Mouse (Mus musculus): ENCODE results near the gene Cdc14a. TPM values are rescaled to one million over a fixed set of nuclear protein-coding genes. Genes with fewer than 3 reads are reported as not detected.

Gene Cdc14a
- polyA plus RNA-seq, 1 experiment from 2014 or later = 17.7 TPM

DNA sequence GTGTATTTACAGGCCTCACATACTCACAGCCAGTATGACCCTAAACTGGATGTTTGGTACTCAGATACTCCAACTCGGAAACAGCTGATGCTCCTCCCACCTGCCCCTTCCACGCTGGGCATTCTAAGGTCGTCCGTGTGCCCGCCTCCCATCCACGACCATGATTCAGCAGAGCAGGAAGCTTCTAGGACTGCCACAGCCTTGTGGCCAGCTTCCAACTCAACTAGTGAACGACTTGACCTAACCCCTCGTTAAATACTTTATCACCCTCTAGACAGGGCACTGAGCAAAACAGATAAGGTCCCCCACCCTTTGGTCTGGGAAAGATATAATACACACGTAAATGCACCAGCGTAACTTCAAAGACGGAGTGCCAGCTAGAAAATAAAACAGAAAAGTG is 35.0 kb downstream of the Cdc14a start:
- Histone ChIP-seq H3K4me2 (replicated peaks) (no peak overlapping the region), H3K9me3 (no peaks in the 10 kb centered on the region), H3K36me3 (peaks cover 26% of the 10 kb centered on the region), H3K4me1 (no peaks in the 10 kb centered on the region), H3K9ac (replicated peaks) (no peak overlapping the region), H3K4me3 (no peak overlapping the region), H3K27ac (replicated peaks) (no peak overlapping the region), H3K27me3 (no peaks in the 10 kb centered on the region)
- ATAC-seq (ENCODE audit: low FRiP score, low read depth) = no peak
- 89% methylated on average over 11 of the region's 11 CpGs for WGBS

DNA sequence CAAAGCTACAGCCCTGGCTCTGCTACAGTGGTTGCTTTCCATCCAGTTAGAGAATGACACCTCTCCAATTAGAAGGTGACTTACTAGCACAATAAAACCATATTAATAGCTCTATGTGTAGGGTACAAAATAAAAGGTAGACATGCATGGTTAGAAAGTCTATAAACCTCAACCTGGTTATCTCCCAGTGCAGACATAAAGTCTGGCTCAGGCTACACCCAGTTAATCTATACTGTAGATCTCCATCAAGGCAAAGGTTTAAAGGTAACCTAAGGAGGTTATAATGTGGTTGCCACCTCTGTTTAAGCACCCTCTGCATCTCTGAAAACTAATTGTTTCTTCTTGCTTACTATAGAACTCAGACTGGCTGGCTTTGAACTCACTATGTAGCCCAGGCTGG is 36.9 kb downstream of the Cdc14a start:
- no peak overlapping the region for H3K4me3 ChIP-seq
- H3K36me3 ChIP-seq = peaks cover 18% of the 10 kb centered on the region
- no peak for ATAC-seq (ENCODE audit: low FRiP score, low read depth)
- no peak overlapping the region for H3K27ac ChIP-seq (replicated peaks)
- H3K4me1 ChIP-seq = no peaks in the 10 kb centered on the region
- H3K9me3 ChIP-seq = no peaks in the 10 kb centered on the region
- no peaks in the 10 kb centered on the region for H3K27me3 ChIP-seq
- no peak overlapping the region for H3K4me2 ChIP-seq (replicated peaks)
- no peak overlapping the region for H3K9ac ChIP-seq (replicated peaks)

DNA sequence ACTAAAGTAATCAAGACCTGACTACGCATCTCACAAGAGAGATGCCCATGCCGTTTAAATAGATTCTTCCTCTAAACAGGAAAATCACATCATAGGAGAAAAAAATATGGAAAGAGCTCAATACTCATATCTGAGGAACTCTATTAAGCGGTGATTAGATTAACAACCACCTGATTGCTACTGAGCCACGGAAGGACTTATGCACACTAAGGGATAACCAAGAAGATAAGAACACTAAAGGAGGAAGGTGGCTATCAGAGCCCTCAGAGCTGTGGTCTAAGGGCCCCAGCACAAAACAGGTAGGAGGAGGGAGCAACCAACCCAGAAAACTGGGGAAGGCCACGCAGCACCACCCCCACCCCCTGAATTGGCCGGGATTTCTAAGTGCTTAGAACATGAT is 37.5 kb downstream of the Cdc14a start:
- WGBS = 95% methylated on average over 6 of the region's 6 CpGs
- H3K4me1 ChIP-seq = no peaks in the 10 kb centered on the region

DNA sequence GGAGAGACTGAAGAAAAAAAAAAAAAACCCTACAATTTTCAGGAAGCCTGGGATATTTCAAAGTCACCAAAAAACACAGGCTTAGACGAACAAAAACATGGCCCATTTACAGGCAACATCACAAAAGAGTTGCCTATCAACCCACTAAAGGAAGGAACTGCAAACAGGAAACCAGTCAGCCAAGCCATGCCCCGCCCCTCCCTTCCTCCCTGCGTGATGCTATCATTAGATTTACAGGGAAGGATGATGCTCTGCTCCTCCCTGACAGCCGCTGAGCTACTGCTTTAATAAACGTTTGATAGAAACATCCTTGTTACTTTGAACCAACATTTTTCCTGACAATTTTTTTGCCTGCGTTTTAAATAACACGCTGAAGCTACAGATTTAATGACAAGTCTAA is 39.5 kb downstream of the Cdc14a start:
- no peak overlapping the region for H3K4me3 ChIP-seq
- H3K27me3 ChIP-seq = no peaks in the 10 kb centered on the region
- no peak overlapping the region for H3K9ac ChIP-seq (replicated peaks)
- no peaks in the 10 kb centered on the region for H3K9me3 ChIP-seq
- ATAC-seq (ENCODE audit: low FRiP score, low read depth) = no peak
- no peaks in the 10 kb centered on the region for H3K4me1 ChIP-seq
- no peak overlapping the region for H3K4me2 ChIP-seq (replicated peaks)
- peaks cover 10% of the 10 kb centered on the region; the same call in 1 of the 2 replicates for H3K36me3 ChIP-seq
- no peak overlapping the region for H3K27ac ChIP-seq (replicated peaks)
- WGBS = 88% methylated on average over 7 of the region's 7 CpGs

More for the DNA sequence above, 37.5 kb downstream of the Cdc14a start:
- H3K9me3 ChIP-seq = no peaks in the 10 kb centered on the region
- no peak overlapping the region for H3K4me3 ChIP-seq
- H3K36me3 ChIP-seq = peaks cover 14% of the 10 kb centered on the region; the same call in 1 of the 2 replicates
- no peaks in the 10 kb centered on the region for H3K27me3 ChIP-seq
- no peak overlapping the region for H3K27ac ChIP-seq (replicated peaks)
- no peak overlapping the region for H3K9ac ChIP-seq (replicated peaks)
- ATAC-seq (ENCODE audit: low FRiP score, low read depth) = no peak
- H3K4me2 ChIP-seq (replicated peaks) = no peak overlapping the region

DNA sequence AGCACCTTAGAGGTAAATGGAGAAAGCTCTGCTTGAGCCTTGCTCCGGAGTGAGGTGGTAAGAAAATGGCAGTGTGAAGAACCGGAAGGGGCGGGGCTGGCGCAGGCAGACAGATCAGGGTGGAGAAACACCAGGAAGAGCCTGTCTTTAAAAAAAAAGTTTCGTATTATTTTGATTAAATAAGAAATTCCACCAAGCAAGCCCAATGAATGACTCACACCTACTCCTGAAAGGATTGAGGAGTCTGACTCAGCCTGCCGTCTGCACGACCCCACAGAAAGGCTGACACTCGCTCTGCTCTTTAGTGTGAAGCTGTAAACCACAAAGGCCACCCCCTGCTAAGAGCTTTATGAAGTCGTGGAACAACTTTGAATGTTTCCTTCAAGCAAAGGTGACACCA is 43.5 kb downstream of the Cdc14a start:
- Histone ChIP-seq H3K4me1 (peaks cover 7% of the 10 kb centered on the region; the same call in 1 of the 2 replicates), H3K27ac (replicated peaks) (no peak overlapping the region), H3K27me3 (no peaks in the 10 kb centered on the region), H3K4me2 (replicated peaks) (no peak overlapping the region), H3K9me3 (no peaks in the 10 kb centered on the region), H3K4me3 (no peak overlapping the region), H3K36me3 (peaks cover 6% of the 10 kb centered on the region; the same call in 1 of the 2 replicates), H3K9ac (replicated peaks) (no peak overlapping the region)
- WGBS = 55% methylated on average over 9 of the region's 9 CpGs
- no peak for ATAC-seq (ENCODE audit: low FRiP score, low read depth)

DNA sequence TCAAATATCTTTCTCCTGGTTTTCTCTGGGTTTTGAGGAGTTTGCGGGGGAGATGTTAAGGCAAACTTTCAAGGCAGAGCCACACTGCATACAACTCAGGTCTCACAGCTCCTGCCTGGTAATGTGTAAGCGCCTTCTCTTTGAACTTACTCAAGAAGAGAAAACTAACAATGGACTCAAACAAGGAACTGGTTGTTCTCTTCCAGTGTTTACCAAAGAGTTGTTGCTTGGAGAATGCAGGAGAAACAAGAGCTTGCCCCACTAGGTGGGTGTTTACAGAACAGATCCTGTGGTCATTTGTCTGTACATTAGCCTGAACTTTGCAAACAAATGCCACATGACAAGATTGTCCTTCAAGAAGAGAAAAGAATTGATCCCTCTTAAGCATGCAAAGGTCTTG is 48.4 kb downstream of the Cdc14a start:
- WGBS = 94% methylated on average over 2 of the region's 2 CpGs

DNA sequence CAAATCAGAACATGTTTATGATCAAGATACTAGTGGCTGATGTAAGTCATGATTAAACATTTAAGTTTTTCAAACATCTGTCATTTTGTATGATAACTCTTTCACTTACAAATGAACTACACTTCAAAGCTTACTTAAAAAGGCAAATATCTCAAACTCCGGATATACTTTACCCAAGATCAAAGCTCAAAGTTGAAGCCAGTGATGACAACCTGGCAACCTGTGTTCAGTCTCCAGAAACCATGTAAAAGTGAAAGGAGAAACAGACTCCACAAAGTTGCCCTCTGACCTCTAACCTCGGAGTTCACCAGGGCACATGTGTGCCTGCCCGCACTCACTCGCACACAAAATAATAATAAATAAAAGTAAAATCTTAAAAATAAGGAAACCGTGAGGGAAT is 49.3 kb downstream of the Cdc14a start:
- ATAC-seq (ENCODE audit: low FRiP score, low read depth) = no peak
- no peak overlapping the region for H3K4me3 ChIP-seq
- H3K9ac ChIP-seq (replicated peaks) = no peak overlapping the region
- no peak overlapping the region for H3K4me2 ChIP-seq (replicated peaks)
- H3K27ac ChIP-seq (replicated peaks) = no peak overlapping the region
- no peaks in the 10 kb centered on the region for H3K9me3 ChIP-seq
- H3K27me3 ChIP-seq = no peaks in the 10 kb centered on the region
- peaks cover 7% of the 10 kb centered on the region; the same call in 1 of the 2 replicates for H3K4me1 ChIP-seq
- WGBS = 88% methylated on average over 5 of the region's 5 CpGs
- H3K36me3 ChIP-seq = 0 out of 2 replicates have a peak, but pooled peaks cover 6% of the 10 kb centered on the region

More for the DNA sequence above, 48.4 kb downstream of the Cdc14a start:
- H3K4me2 ChIP-seq (replicated peaks) = no peak overlapping the region
- ATAC-seq (ENCODE audit: low FRiP score, low read depth) = no peak
- peaks cover 7% of the 10 kb centered on the region; the same call in 1 of the 2 replicates for H3K4me1 ChIP-seq
- H3K9me3 ChIP-seq = no peaks in the 10 kb centered on the region
- H3K27ac ChIP-seq (replicated peaks) = no peak overlapping the region
- peaks cover 6% of the 10 kb centered on the region; the same call in 1 of the 2 replicates for H3K36me3 ChIP-seq
- no peaks in the 10 kb centered on the region for H3K27me3 ChIP-seq
- no peak overlapping the region for H3K9ac ChIP-seq (replicated peaks)
- no peak overlapping the region for H3K4me3 ChIP-seq

DNA sequence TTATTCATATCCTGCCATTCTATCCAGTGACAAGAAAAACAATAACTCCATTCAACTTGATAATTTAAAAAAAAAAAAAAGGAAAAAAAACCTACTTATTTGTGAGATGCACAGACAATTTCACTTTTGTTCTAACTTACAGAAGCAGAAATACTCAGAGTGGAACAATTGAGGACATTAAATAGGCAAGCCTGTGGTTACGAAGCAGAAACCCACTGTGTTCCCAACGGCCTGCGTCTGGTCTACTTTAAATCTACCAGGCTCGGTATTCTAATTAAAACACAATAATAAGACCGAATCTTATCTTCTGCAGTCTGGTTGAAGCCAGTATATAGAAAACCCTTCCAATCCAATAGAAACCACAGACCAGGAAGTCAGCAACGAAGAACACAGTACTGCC is 50.6 kb downstream of the Cdc14a start:
- Histone ChIP-seq H3K4me3 (no peak overlapping the region), H3K36me3 (0 out of 2 replicates have a peak, but pooled peaks cover 6% of the 10 kb centered on the region), H3K4me1 (peaks cover 14% of the 10 kb centered on the region; the same call in 1 of the 2 replicates), H3K27me3 (no peaks in the 10 kb centered on the region), H3K9me3 (no peaks in the 10 kb centered on the region), H3K9ac (replicated peaks) (no peak overlapping the region), H3K4me2 (replicated peaks) (no peak overlapping the region), H3K27ac (replicated peaks) (no peak overlapping the region)
- 88% methylated on average over 6 of the region's 6 CpGs for WGBS
- ATAC-seq (ENCODE audit: low FRiP score, low read depth) = no peak

DNA sequence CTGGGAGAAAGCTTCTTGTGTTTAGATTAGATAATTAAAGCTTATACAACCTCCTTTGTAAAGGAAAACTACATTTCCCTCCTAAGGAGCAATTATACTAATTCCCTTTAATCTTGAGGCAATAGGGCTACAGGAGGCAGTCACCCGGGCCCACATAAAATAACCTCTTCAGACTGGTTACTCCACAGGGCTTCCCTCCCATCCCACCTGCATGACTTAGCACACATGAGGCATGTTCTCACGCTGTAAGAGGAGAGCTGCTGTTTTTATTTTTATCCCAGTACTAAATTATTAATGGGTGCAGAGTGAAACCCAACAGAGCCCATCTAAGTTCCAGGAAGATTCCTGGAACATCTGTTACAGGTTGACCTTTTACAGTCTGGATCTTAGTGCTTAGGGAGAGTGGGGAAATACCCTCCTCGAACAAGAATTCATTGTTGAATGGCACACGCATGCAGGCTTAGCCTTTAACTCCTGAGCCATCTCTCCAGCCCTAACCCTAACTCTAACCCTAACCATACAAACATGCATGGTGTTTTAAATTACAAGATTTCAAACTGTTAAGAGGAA is 54.9 kb downstream of the Cdc14a start:
- H3K4me2 ChIP-seq (replicated peaks) = no peak overlapping the region
- peaks cover 7% of the 10 kb centered on the region; the same call in 1 of the 2 replicates for H3K4me1 ChIP-seq
- WGBS = 25% methylated on average over 4 of the region's 4 CpGs
- H3K9me3 ChIP-seq = no peaks in the 10 kb centered on the region
- H3K27me3 ChIP-seq = no peaks in the 10 kb centered on the region
- ATAC-seq (ENCODE audit: low FRiP score, low read depth) = no peak
- no peak overlapping the region for H3K27ac ChIP-seq (replicated peaks)
- H3K4me3 ChIP-seq = no peak overlapping the region
- H3K36me3 ChIP-seq = peaks cover 7% of the 10 kb centered on the region; the same call in 1 of the 2 replicates
- no peak overlapping the region for H3K9ac ChIP-seq (replicated peaks)

DNA sequence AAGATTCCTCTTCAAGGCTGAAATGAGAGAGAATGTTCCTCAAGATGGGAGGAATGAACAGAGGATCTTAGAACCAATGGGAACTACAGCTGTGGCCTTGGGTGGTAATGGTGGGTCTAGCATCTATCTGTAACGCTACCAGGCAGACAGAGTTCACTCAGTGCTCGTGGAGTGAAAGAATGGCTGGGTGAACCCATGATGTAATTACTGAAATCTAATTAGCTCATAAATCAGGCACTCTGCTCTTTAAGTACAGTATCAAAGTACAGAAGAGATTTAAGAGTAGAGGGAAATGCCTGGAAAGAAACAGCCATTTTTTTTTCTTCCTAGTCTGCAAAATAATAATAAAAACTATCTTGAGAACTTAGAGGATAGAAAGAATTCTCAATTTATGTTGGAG is 57.7 kb downstream of the Cdc14a start:
- Histone ChIP-seq H3K27me3 (no peaks in the 10 kb centered on the region), H3K9ac (replicated peaks) (no peak overlapping the region), H3K4me2 (replicated peaks) (no peak overlapping the region), H3K9me3 (no peaks in the 10 kb centered on the region), H3K4me3 (no peak overlapping the region), H3K4me1 (peaks cover 7% of the 10 kb centered on the region; the same call in 1 of the 2 replicates), H3K27ac (replicated peaks) (no peak overlapping the region), H3K36me3 (peaks cover 7% of the 10 kb centered on the region; the same call in 1 of the 2 replicates)
- WGBS = 96% methylated on average over 2 of the region's 2 CpGs
- no peak for ATAC-seq (ENCODE audit: low FRiP score, low read depth)

DNA sequence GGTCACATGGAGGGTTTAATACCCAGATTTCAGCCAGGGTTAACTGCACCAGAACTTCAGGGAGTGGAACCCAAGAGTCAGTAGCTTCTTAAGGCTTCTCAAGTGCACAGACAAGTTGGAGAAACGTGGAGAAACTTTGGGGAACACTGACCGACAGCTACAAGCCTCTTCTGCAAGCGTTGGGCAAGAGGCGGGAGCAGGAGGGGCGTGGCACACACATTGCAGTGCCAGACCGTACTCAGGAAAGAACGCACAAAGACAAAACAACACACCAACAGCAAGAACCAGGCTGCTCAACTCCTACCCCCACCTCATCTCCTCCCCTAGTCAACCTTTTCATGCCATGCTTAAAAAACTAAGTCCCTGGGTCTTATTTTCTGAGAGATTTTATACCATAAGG is 61.9 kb downstream of the Cdc14a start:
- 85% methylated on average over 7 of the region's 7 CpGs for WGBS
- Histone ChIP-seq H3K36me3 (peaks cover 7% of the 10 kb centered on the region; the same call in 1 of the 2 replicates), H3K27ac (replicated peaks) (no peak overlapping the region), H3K9ac (replicated peaks) (no peak overlapping the region), H3K4me3 (no peak overlapping the region), H3K4me2 (replicated peaks) (no peak overlapping the region), H3K4me1 (no peaks in the 10 kb centered on the region), H3K9me3 (no peaks in the 10 kb centered on the region), H3K27me3 (no peaks in the 10 kb centered on the region)
- no peak for ATAC-seq (ENCODE audit: low FRiP score, low read depth)

DNA sequence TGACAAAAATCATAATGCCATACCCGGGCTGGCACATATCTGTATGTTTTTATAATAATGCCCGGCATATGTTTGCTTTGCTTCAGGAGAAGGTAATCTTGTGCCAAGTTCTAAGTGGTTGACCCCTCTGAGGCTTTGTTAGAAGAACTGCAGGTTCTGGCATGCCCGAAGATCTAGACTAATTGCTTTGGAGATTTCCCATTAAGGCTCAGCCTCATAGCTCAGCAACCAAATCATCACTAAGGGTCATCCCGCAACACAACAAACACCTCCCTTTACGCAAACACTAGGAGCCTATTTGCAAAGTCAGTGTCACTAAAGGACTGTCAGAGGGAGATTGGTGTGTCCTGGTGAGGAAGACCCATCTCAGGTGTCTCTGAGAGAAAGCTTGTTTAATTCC is 62.7 kb downstream of the Cdc14a start:
- Histone ChIP-seq H3K4me3 (no peak overlapping the region), H3K9ac (replicated peaks) (no peak overlapping the region), H3K4me2 (replicated peaks) (no peak overlapping the region), H3K9me3 (no peaks in the 10 kb centered on the region), H3K4me1 (no peaks in the 10 kb centered on the region), H3K27me3 (no peaks in the 10 kb centered on the region), H3K36me3 (peaks cover 7% of the 10 kb centered on the region; the same call in 1 of the 2 replicates), H3K27ac (replicated peaks) (no peak overlapping the region)
- WGBS = 95% methylated on average over 5 of the region's 5 CpGs
- no peak for ATAC-seq (ENCODE audit: low FRiP score, low read depth)

DNA sequence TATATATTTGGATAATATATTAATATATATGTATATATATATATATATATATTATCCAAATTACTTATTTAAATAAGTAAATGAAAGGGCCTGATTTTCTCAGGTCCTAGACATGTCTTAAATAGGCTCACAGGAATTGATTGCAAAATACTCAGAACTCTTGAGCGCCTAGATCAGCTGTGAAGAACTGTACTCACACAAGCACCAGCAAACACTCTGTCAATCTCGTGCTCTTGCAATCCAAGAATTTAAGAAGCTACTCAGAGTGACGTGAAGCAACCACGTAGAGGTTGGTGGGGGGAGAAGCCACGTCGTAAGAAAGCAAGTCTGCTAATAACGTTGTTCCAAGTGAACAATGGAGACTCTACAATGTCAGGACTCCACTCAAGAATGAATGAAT is 66.0 kb downstream of the Cdc14a start:
- no peak overlapping the region for H3K27ac ChIP-seq (replicated peaks)
- no peaks in the 10 kb centered on the region for H3K4me1 ChIP-seq
- 93% methylated on average over 7 of the region's 7 CpGs for WGBS
- H3K4me2 ChIP-seq (replicated peaks) = no peak overlapping the region
- H3K9ac ChIP-seq (replicated peaks) = no peak overlapping the region
- no peaks in the 10 kb centered on the region for H3K9me3 ChIP-seq
- no peak for ATAC-seq (ENCODE audit: low FRiP score, low read depth)
- no peaks in the 10 kb centered on the region for H3K27me3 ChIP-seq
- H3K36me3 ChIP-seq = peaks cover 5% of the 10 kb centered on the region; the same call in 1 of the 2 replicates
- no peak overlapping the region for H3K4me3 ChIP-seq

All from midbrain, embryonic 12.5 days (tissue).